Mouse (Mus musculus) limb, embryonic 10.5 days (tissue): ENCODE results near the gene Olfr1389. TPM values are rescaled to one million over a fixed set of nuclear protein-coding genes. Genes with fewer than 3 reads are reported as not detected.
"Not testable (repeated sequence)": the region's sequence is repeated elsewhere in the genome, so short reads cannot be mapped to it uniquely, and the experiment has no call there.

ENCODE experiments used
- DNase-seq: peaks from one replicate; pipeline ENCODE4 v3.0.0-alpha.2; 2017; ENCODE audit warnings: low spot score
- H3K27ac ChIP-seq: fragments of 300-500 bp; sonication (generic); 2 replicates; pipeline ENCODE4 v1.5.1; 2016; ENCODE audit warnings: mild to moderate bottlenecking
- H3K27me3 ChIP-seq: fragments of 300-500 bp; sonication (generic); 2 replicates; pipeline ENCODE4 v1.6.1; 2016; ENCODE audit warnings: low read depth, mild to moderate bottlenecking; ENCODE audit not compliant: poor library complexity, severe bottlenecking
- H3K36me3 ChIP-seq: fragments of 300-500 bp; sonication (generic); 2 replicates; pipeline ENCODE4 v1.6.1; 2016; ENCODE audit warnings: mild to moderate bottlenecking, moderate library complexity
- H3K4me1 ChIP-seq: fragments of 300-500 bp; sonication (generic); 2 replicates; pipeline ENCODE4 v1.6.1; 2016
- H3K4me3 ChIP-seq: fragments of 300-500 bp; sonication (generic); 2 replicates; pipeline ENCODE4 v1.5.1; 2016; ENCODE audit warnings: mild to moderate bottlenecking, moderate library complexity
- H3K9me3 ChIP-seq: fragments of 300-500 bp; sonication (generic); replicated peaks from 2 replicates; pipeline ENCODE4 v1.6.1; 2016; ENCODE audit warnings: mild to moderate bottlenecking
- WGBS: fragments of 180-500 bp; shearing (Covaris S2); methylation state at CpG from one replicate; pipeline ENCODE4 v1.1.7; 2016; 5-methylcytosine and 5-hydroxymethylcytosine counted together
- polyA plus RNA-seq: library from polyadenylated mRNA; unstranded; fragments of >200 nt; fragmentation: Nextera tagmentation; extraction: Ambion mirVana; gene quantifications from 2 replicates; pipeline ENCODE4 v1.2.1, GENCODE M21; 2016

Gene Olfr1389
- polyA plus RNA-seq: not detected in 2 replicates

DNA sequence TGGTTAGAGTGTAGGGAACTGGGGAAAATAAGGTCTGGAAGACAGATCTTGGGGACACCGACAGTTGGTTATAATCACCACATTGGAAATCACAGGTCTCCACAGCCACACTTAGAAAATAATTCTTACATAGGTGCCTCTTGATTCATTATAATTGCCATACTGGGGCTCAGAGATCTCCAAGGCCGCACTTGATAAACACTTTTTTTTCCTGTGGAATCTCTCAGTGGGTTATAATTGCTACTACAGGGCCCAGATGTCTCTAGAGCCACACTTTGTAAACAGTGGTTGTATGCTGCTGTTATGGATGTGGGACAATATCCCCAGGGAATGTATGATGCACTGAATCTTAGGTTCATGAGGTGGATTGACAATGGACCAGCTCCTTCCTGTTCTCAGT is at the start of gene Olfr1389:
TSS of gene Olfr1389 (plus strand) at position 301 of the 400 bp plus-strand sequence.
- WGBS: 94% methylated on average over 2 of the region's 2 CpGs
- Histone ChIP-seq H3K4me3 (no peak within 1 kb of the TSS), H3K27me3 (no peaks in the 10 kb centered on the region), H3K4me1 (no peaks in the 10 kb centered on the region), H3K9me3 (no peaks in the 10 kb centered on the region), H3K36me3 (no peaks in the 10 kb centered on the region), H3K27ac (no peak within 1 kb of the TSS)
- no peak for DNase-seq

DNA sequence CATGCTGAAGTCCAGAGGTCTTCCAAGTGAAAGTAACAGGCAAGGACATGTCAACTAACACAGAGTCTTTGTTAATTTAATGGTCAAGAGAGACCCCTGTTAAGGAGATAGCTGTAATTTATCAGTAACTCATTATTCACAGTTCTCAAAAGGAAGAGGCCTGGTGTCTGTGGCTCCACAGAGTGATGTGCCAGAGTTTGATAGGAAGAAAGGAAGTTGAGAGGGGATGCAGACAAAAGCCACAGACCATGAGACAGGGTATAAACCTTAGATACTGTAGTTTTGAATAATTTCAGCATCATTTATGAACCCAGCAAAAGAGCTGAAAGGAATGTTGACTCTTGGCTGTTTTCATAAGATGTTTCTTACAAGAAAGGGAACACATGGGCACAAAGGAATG is 39.7 kb upstream of the Olfr1389 start:
- no peaks in the 10 kb centered on the region for H3K36me3 ChIP-seq
- H3K4me1 ChIP-seq: no peaks in the 10 kb centered on the region
- H3K4me3 ChIP-seq: no peak overlapping the region
- H3K27ac ChIP-seq: no peak overlapping the region
- no peak for DNase-seq
- H3K27me3 ChIP-seq: no peaks in the 10 kb centered on the region
- H3K9me3 ChIP-seq: no peaks in the 10 kb centered on the region

DNA sequence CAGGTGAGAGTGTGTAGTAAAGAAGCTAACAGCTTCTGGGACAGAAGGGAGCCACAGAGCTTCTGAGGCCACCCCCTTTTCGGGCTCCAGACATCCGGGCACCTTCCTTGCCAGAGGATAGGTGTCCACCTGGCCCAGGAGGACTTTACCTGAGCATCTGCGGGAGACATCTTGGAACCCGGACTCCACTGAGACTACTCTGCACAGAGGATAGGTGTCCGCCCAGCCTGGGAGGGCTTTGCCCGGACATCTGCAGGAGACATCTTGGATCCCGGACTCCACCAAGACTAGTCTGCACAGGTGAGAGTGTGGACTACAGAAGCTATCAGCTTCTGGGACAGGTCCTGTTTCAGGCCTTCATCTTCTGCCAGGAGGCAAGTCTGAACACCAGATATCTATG is 36.7 kb upstream of the Olfr1389 start:
- not testable (repeated sequence) for H3K9me3 ChIP-seq, H3K27me3 ChIP-seq, H3K4me3 ChIP-seq, H3K27ac ChIP-seq, DNase-seq, H3K36me3 ChIP-seq, H3K4me1 ChIP-seq
- WGBS: 94% methylated on average over 7 of the region's 7 CpGs

DNA sequence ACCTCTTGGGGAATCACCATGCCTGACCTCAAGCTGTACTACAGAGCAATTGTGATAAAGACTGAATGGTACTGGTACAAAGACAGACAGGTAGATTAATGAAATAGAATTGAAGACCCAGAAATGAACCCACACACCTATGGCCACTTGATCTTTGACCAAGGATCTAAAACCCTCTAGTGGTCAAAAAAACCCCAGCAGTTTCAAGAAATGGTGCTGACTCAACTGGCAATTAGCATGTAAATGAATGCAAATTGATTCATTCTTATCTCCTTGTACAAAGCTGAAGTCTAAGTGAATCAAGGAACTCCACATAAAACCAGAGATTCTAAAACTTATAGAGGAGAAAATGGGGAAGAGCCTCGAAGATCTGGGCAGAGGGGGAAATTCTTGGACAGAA is 30.2 kb upstream of the Olfr1389 start:
- H3K27ac ChIP-seq, H3K36me3 ChIP-seq, H3K9me3 ChIP-seq, DNase-seq, H3K4me3 ChIP-seq, H3K4me1 ChIP-seq, H3K27me3 ChIP-seq: not testable (repeated sequence)
- 85% methylated on average over 1 of the region's 1 CpGs for WGBS

DNA sequence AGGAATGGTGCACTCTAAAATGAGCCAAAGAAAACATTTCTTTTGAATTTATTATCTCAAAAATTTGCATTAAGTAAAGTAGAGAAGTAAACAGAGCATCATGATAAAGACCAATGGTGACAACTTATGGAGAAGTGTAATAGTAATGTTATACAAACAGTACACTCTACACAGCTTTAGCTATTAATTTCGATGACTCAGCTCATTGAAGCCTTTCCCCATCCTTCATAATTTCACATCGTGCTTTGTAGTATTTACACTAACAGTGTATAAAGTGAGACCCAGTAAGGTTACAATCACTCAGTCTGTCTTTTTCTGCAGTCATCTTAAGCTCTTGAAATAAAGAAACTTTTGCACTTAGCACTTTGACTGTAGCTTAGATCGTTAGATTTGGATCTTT is 16.1 kb upstream of the Olfr1389 start:
- 78% methylated on average over 3 of the region's 3 CpGs for WGBS
- Histone ChIP-seq H3K36me3 (no peaks in the 10 kb centered on the region), H3K9me3 (no peaks in the 10 kb centered on the region), H3K27me3 (no peaks in the 10 kb centered on the region), H3K4me3 (no peak overlapping the region), H3K4me1 (no peaks in the 10 kb centered on the region), H3K27ac (no peak overlapping the region)
- no peak for DNase-seq

DNA sequence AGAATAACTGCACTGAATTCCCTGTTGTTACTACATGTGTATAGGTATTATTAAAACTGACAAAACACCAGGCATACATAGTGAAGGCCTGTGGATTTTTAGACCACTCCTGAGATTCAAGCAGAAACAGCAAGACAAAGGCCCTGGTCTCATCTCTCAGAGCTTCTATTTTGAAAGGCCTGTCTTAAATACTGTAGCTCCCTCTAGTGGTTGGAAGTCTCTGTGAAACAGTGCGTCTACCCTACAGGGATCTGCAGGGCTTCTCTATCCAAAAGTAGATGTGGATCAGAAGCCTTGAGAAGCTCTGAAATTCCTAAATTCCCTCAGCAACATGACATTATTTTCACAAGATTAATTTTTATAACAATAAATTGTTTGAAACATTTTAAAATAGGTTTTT is 12.3 kb upstream of the Olfr1389 start:
- 33% methylated on average over 1 of the region's 1 CpGs for WGBS
- Histone ChIP-seq H3K4me3 (no peak overlapping the region), H3K36me3 (no peaks in the 10 kb centered on the region), H3K4me1 (no peaks in the 10 kb centered on the region), H3K27ac (no peak overlapping the region), H3K27me3 (no peaks in the 10 kb centered on the region), H3K9me3 (no peaks in the 10 kb centered on the region)
- DNase-seq: no peak

DNA sequence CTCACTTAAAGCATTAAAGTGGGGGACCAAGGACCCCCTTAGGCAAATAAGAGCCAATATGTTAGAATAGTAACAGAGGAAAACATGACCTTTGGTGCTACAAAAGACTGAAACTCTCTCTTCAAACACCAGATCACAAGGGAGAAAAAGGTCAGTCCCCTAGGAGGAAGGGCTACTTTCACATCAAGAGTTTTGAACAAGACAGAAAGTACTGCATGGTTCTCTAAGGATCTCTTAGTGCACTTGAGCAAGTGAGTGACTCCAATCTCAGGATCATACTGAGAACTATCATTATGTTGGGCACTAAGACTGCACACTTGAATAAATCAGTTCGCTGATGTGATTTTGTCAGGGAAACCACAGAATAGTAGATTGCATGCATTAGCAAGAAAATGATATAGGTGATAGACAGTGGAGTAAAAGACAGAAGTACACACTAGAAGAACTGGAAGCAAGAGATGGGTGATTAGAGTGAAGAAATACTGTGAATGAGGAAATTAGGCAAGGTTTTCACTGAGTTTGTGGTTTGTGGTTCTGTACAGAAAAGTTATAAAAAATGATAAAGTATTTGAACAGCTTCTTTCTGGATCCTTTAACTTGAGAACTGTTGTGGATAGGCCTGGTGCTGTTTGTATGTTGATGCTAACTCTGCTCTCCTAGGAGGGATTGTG is 2.5 kb downstream of the Olfr1389 start:
- Histone ChIP-seq H3K9me3 (no peaks in the 10 kb centered on the region), H3K4me1 (no peaks in the 10 kb centered on the region), H3K27ac (no peak overlapping the region), H3K4me3 (no peak overlapping the region), H3K36me3 (no peaks in the 10 kb centered on the region), H3K27me3 (no peaks in the 10 kb centered on the region)
- 93% methylated on average over 1 of the region's 1 CpGs for WGBS
- no peak for DNase-seq

DNA sequence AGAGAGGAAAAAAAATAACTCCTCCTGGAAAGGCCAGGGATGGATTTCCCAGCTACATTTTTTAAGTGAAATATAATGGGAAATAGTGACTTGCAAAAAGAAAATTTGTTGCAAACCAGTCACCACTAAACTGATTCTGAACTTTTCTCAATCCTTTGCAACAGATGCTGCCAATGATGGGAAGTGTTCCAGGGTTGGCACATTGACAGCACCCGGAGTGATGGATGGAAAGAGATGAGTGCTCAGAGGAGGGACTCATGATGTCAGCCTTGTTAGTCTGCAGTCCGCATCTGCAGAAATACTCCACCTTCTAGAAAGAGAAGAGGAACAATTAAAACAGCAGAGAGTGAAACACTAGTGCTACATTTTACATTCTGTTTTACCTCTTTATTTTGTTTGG is 6.8 kb downstream of the Olfr1389 start:
- H3K4me3 ChIP-seq: no peak overlapping the region
- no peak overlapping the region for H3K27ac ChIP-seq
- no peaks in the 10 kb centered on the region for H3K9me3 ChIP-seq
- no peaks in the 10 kb centered on the region for H3K4me1 ChIP-seq
- 90% methylated on average over 2 of the region's 2 CpGs for WGBS
- H3K36me3 ChIP-seq: no peaks in the 10 kb centered on the region
- no peaks in the 10 kb centered on the region for H3K27me3 ChIP-seq
- no peak for DNase-seq

DNA sequence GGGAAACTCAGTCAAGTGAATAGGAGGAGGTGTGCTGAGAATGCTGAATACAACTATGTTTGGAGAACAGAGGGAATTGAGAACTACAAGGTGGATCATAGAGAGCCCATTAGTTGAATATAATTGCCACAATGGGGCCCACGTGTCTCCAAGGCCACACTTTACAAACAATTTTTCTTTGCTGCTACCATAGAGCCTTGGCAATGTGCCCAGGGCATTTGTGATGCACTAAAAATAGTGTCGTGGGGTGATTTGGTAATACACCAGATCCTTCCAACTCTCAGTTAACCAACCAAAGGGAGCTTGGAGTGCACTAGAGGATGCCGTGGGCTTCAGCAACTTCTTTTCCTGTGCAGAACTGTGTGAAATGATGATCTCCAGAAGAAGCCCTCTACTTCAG is 13.5 kb downstream of the Olfr1389 start, which contains the start of gene Olfr1388:
TSS of gene Olfr1388 (plus strand) at position 214 of the 400 bp plus-strand sequence.
- no peak for DNase-seq

DNA sequence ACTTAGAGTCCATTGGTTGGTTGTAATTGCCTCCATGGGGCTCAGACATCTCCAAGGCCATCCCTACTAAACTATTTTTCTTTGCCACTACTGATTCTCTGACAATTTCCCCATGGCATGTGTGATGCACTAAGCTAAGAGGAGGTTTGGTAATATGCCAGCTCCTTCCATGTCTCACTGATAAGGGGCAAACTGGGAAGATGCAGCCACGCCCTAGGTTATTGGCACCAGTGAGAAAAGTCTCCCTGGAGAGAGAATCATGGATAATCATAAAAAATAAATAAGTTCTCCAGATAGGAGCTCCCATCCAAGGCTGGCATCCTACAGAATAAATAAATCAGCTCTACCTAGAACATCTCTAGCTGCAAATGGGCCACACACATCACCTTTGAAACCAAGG is 32.2 kb downstream of the Olfr1389 start, which contains the start of gene Olfr1387:
TSS of gene Olfr1387 (plus strand) at position 301 of the 400 bp plus-strand sequence.
- Histone ChIP-seq H3K27ac (no peak within 1 kb of the TSS), H3K36me3 (no peaks in the 10 kb centered on the region), H3K9me3 (no peaks in the 10 kb centered on the region), H3K4me3 (no peak within 1 kb of the TSS), H3K4me1 (no peaks in the 10 kb centered on the region), H3K27me3 (no peaks in the 10 kb centered on the region)
- no peak for DNase-seq
- WGBS: 77% methylated on average over 1 of the region's 1 CpGs

More for the DNA sequence above, 13.5 kb downstream of the Olfr1389 start, which contains the start of gene Olfr1388:
- Histone ChIP-seq H3K9me3 (no peaks in the 10 kb centered on the region), H3K27me3 (no peaks in the 10 kb centered on the region), H3K4me3 (no peak within 1 kb of the TSS), H3K27ac (no peak within 1 kb of the TSS), H3K36me3 (no peaks in the 10 kb centered on the region), H3K4me1 (no peaks in the 10 kb centered on the region)
- WGBS: 89% methylated on average over 3 of the region's 3 CpGs

DNA sequence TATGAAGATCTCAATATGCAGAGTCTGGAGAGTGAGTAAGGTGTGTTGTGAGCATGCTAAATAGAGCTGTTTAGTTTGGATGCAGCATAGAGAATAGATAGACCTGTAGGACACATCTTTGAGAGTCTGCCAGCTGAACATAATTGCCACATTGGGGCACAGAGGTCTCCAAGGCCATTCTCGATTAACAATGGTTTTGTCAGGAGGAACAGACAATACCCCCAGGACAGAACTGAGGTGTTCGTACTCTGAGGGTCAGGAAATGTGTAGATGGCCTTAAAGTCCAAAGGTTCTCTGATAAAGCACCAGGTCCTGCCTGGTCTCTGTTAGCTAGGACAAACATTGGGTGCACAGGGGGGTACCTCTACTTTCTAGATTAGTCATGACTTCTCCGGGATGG is 41.9 kb downstream of the Olfr1389 start, which contains the start of gene Olfr1386:
TSS of gene Olfr1386 (plus strand) at position 301 of the 400 bp plus-strand sequence.
- not testable (repeated sequence) for H3K4me3 ChIP-seq, H3K9me3 ChIP-seq, H3K27ac ChIP-seq, DNase-seq, H3K36me3 ChIP-seq, H3K27me3 ChIP-seq, H3K4me1 ChIP-seq
- WGBS: 76% methylated on average over 3 of the region's 3 CpGs
